Mouse (Mus musculus): ENCODE measurements around the gene Card14. TPM values are rescaled to one million over a fixed set of nuclear protein-coding genes. Genes with fewer than 3 reads are reported as not detected.

Gene Card14
- polyA plus RNA-seq, 1 experiment from 2014 or later: 0.39 TPM

DNA sequence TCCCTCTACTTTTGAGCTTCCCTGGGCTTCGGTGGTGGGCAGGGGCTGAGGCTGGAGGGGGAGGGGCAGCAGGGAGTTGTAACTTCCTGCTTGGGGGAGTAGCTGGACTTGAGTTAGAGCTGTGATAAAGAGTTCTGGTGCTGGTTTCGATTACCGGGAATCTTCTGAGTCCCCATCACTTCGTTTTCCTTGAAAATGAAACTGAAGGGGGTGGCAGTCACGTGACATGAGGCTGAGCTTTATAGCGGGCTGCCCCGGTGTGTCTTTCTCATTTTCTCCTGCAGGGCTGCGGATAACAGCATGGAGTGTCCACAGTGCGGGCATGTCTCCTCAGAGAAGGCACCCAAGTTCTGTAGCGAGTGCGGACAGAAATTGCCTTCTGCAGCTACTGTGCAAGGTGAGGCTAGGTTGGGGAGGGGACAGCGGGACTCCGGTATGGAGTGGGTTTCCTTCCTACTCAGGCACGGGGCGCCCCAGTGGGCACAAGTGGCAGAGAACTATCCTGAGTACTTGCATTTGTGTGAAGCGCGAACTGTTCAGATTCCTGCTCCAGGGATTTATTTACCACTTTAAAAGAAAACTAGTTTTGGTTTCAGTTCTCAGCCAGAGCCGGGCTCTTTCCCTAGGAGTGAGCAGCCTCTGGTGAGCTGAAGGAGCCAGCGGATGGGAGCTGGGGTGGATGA, 85.4 kb downstream of the Card14 start, which contains the start of gene Rnf213:
Rnf213 (plus strand) TSS at position 301 of the 683 bp plus-strand sequence.
- H3K27ac ChIP-seq (replicated peaks in 1 of 2; ENCODE audit: control insufficient read depth in 1 of 2, insufficient read depth in 1 of 2, low read depth in 2 of 2, low read length in 2 of 2): peak within 1 kb of the TSS; percentile 76 to 98
- WGBS: 1% methylated on average over 19 of the region's 19 CpGs
- H3K4me1 ChIP-seq (ENCODE audit: control insufficient read depth in 2 of 2, insufficient read depth in 2 of 2, low read length in 2 of 2): peaks cover 22 to 30% of the 10 kb centered on the region in 2 experiments
- peak within 1 kb of the TSS; percentile 58 to 96 for H3K4me3 ChIP-seq (ENCODE audit: control insufficient read depth in 1 of 2, insufficient read depth in 1 of 2, low read depth in 1 of 2, low read length in 2 of 2)
- H3K9ac ChIP-seq (ENCODE audit: low read length): peak within 1 kb of the TSS; percentile 77
- peak within 1 kb of the TSS; percentile 96 for H3K4me2 ChIP-seq (ENCODE audit: low read length)
- ATAC-seq (ENCODE audit: insufficient number of reproducible peaks, insufficient read depth, low FRiP score, low read depth): 0 out of 2 replicates have a peak, but pooled peaks have one; percentile 15
- H3K27me3 ChIP-seq (ENCODE audit: control insufficient read depth, insufficient read depth, low read length): no peaks in the 10 kb centered on the region
- H3K36me3 ChIP-seq (ENCODE audit: control insufficient read depth, insufficient read depth, low read length): peaks cover 9% of the 10 kb centered on the region; the same call in 1 of the 2 replicates
- no peaks in the 10 kb centered on the region for H3K9me3 ChIP-seq (ENCODE audit: control insufficient read depth, low read length)

DNA sequence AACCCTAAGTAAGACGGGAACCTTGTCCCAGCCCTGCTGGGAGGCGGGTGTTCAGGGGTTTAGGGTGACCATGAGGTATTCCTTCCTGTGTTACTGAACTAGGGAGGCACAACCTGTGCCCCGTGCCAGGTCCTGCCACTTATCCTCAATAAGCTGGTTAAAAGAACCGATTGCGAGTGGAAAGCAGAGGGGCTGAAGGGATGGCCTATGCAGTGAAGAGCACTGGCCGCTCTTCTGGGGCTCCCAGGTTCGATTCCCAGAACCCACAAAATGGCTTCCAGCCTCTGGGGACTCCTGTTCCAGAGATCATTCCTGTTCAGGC, 85.9 kb downstream of the Card14 start:
- 23% methylated on average over 7 of the region's 7 CpGs for WGBS
- no peaks in the 10 kb centered on the region for H3K27me3 ChIP-seq (ENCODE audit: control insufficient read depth, insufficient read depth, low read length)
- peak overlapping the region in 1 of 2 experiments; percentile 98; a peak in 2 of 4 replicates for H3K27ac ChIP-seq (replicated peaks in 1 of 2; ENCODE audit: control insufficient read depth in 1 of 2, insufficient read depth in 1 of 2, low read depth in 2 of 2, low read length in 2 of 2)
- H3K9ac ChIP-seq (ENCODE audit: low read length): peak overlapping the region; percentile 77
- H3K4me3 ChIP-seq (ENCODE audit: control insufficient read depth in 1 of 2, insufficient read depth in 1 of 2, low read depth in 1 of 2, low read length in 2 of 2): peak overlapping the region; percentile 58 to 96
- 0 out of 2 replicates have a peak, but pooled peaks have one; percentile 8 for ATAC-seq (ENCODE audit: insufficient number of reproducible peaks, insufficient read depth, low FRiP score, low read depth)
- H3K4me1 ChIP-seq (ENCODE audit: control insufficient read depth in 2 of 2, insufficient read depth in 2 of 2, low read length in 2 of 2): peaks cover 21 to 30% of the 10 kb centered on the region in 2 experiments
- H3K4me2 ChIP-seq (ENCODE audit: low read length): peak overlapping the region; percentile 96
- peaks cover 9% of the 10 kb centered on the region; the same call in 1 of the 2 replicates for H3K36me3 ChIP-seq (ENCODE audit: control insufficient read depth, insufficient read depth, low read length)
- no peaks in the 10 kb centered on the region for H3K9me3 ChIP-seq (ENCODE audit: control insufficient read depth, low read length)

DNA sequence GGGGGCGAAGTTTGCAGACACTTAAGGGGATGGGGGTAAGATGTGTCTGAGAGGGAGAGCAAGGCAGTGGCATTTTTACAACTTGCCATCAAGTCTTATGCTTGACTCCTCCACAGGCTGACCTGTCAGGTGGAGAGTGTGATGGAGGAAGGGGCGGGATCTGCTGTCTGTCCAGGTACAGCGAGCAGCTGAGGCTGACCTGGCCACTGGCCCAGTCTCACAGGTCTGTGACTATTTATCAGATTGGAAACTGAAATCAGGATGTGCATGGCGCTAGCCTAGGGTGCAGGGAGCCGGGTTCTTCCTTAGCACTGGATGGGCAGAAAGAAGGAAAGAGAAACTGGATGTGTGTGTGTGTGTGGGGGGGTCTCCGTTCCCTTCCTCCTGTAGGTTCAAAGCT, 86.6 kb downstream of the Card14 start:
- Histone ChIP-seq H3K9ac (ENCODE audit: low read length) (no peak overlapping the region; the same call in 1 of the 2 replicates), H3K27ac (replicated peaks in 1 of 2; ENCODE audit: control insufficient read depth in 1 of 2, insufficient read depth in 1 of 2, low read depth in 2 of 2, low read length in 2 of 2) (no peak overlapping the region), H3K36me3 (ENCODE audit: control insufficient read depth, insufficient read depth, low read length) (peaks cover 9% of the 10 kb centered on the region; the same call in 1 of the 2 replicates), H3K9me3 (ENCODE audit: control insufficient read depth, low read length) (no peaks in the 10 kb centered on the region), H3K4me2 (ENCODE audit: low read length) (peak overlapping the region; percentile 96; the same call in 1 of the 2 replicates), H3K4me1 (ENCODE audit: control insufficient read depth in 2 of 2, insufficient read depth in 2 of 2, low read length in 2 of 2) (peaks cover 21 to 30% of the 10 kb centered on the region in 2 experiments), H3K27me3 (ENCODE audit: control insufficient read depth, insufficient read depth, low read length) (no peaks in the 10 kb centered on the region), H3K4me3 (ENCODE audit: control insufficient read depth in 1 of 2, insufficient read depth in 1 of 2, low read depth in 1 of 2, low read length in 2 of 2) (no peak overlapping the region)
- no peak for ATAC-seq (ENCODE audit: insufficient number of reproducible peaks, insufficient read depth, low FRiP score, low read depth)
- WGBS: 71% methylated on average over 6 of the region's 6 CpGs

MicroRNA genes within 50 kb of the gene (microRNA counts, 519-probe panel; counts per million panel counts)
- 322 counts per million, percentile 70 among the panel's probes with 10 or more counts for microRNA mmu-miR-1932

Small RNA genes lying within 50 kb of the gene (microRNA-seq; reads per million reads assigned to microRNA genes)
- gene Mir1932: not detected

Other genes with a start within 250 kb of the Card14 start
- gene Cbx4, start 221.5 kb upstream of the Card14 start, polyA plus RNA-seq (2014; fragmentation: Nextera tagmentation; extraction: Ambion mirVana): 6.5 and 9.2 TPM in 2 replicates
- 8.7 and 10.3 TPM in 2 replicates for gene Tbc1d16, start 79.3 kb upstream of the Card14 start, polyA plus RNA-seq (2014; fragmentation: Nextera tagmentation; extraction: Ambion mirVana)
- 1.8 and 1.9 TPM in 2 replicates for gene Ccdc40, start 79.2 kb upstream of the Card14 start, polyA plus RNA-seq (2014; fragmentation: Nextera tagmentation; extraction: Ambion mirVana)
- gene Gaa, start 39.9 kb upstream of the Card14 start, polyA plus RNA-seq (2014; fragmentation: Nextera tagmentation; extraction: Ambion mirVana): 73.6 and 75.7 TPM in 2 replicates
- gene Eif4a3, start 7.7 kb upstream of the Card14 start, polyA plus RNA-seq (2014; fragmentation: Nextera tagmentation; extraction: Ambion mirVana): 263 and 280 TPM in 2 replicates
- gene Sgsh, start 47.8 kb downstream of the Card14 start, polyA plus RNA-seq (2014; fragmentation: Nextera tagmentation; extraction: Ambion mirVana): 6.9 and 7.4 TPM in 2 replicates
- 10.5 and 11.0 TPM in 2 replicates for gene Slc26a11, start 47.8 kb downstream of the Card14 start, polyA plus RNA-seq (2014; fragmentation: Nextera tagmentation; extraction: Ambion mirVana)
- gene Rnf213, start 85.3 kb downstream of the Card14 start, polyA plus RNA-seq (2014; fragmentation: Nextera tagmentation; extraction: Ambion mirVana): 12.0 and 12.4 TPM in 2 replicates
- 9.0 and 9.1 TPM in 2 replicates for gene Endov, start 183.6 kb downstream of the Card14 start, polyA plus RNA-seq (2014; fragmentation: Nextera tagmentation; extraction: Ambion mirVana)
- gene Nptx1, start 240.0 kb downstream of the Card14 start, polyA plus RNA-seq (2014; fragmentation: Nextera tagmentation; extraction: Ambion mirVana): 0.81 and 0.89 TPM in 2 replicates